Mouse (Mus musculus) neutrophil, adult 5-6 weeks (primary cell): ENCODE data around the gene Evi5. TPM values are rescaled to one million over a fixed set of nuclear protein-coding genes. Genes with fewer than 3 reads are reported as not detected.

Experiments
- ATAC-seq: fragments of 151-379, 151-347 bp; 2 replicates; pipeline ENCODE4 v1.8.0; 2017; ENCODE audit warnings: mild to moderate bottlenecking, moderate TSS enrichment; ENCODE audit not compliant: insufficient number of reproducible peaks, poor library complexity, low FRiP score, severe bottlenecking; ENCODE audit errors: extremely low read depth
- total RNA-seq: library from RNA; stranded (forward); fragments of 200-1000 nt; gene quantifications from 2 replicates; pipeline ENCODE4 v1.2.3, GENCODE M21; 2017

Evi5 gene
- total RNA-seq, 1 experiment from 2014 or later, result 23.6 TPM

- no peak for ATAC-seq
Measured at GRCm38 (mm10) chr5:107772049-107772448, 102.9 kb downstream of the Evi5 start.

- no peak for ATAC-seq
Measured at GRCm38 (mm10) chr5:107768224-107768623, 106.7 kb downstream of the Evi5 start.

- no peak for ATAC-seq
Measured at GRCm38 (mm10) chr5:107765946-107766345, 109.0 kb downstream of the Evi5 start.

- ATAC-seq, result no peak
Measured at GRCm38 (mm10) chr5:107764486-107764885, 110.4 kb downstream of the Evi5 start.

GRCm38 (mm10) chr5:107763674-107764073 lies 111.2 kb downstream of the Evi5 start:
- ATAC-seq, result no peak

GRCm38 (mm10) chr5:107759121-107759520 lies 115.8 kb downstream of the Evi5 start:
- ATAC-seq, result no peak

- no peak for ATAC-seq
Measured at GRCm38 (mm10) chr5:107756072-107756471, 118.8 kb downstream of the Evi5 start.

GRCm38 (mm10) chr5:107754740-107755139 lies 120.2 kb downstream of the Evi5 start:
- no peak for ATAC-seq

- ATAC-seq, result no peak
Measured at GRCm38 (mm10) chr5:107753656-107754055, 121.3 kb downstream of the Evi5 start.

GRCm38 (mm10) chr5:107749229-107749916 lies 125.5 kb downstream of the Evi5 start:
- peak; percentile 69; the same call in 1 of the 2 replicates for ATAC-seq

GRCm38 (mm10) chr5:107739023-107739422 lies 135.9 kb downstream of the Evi5 start:
- ATAC-seq, result peak; percentile 16; the same call in 1 of the 2 replicates

- ATAC-seq, result no peak
Measured at GRCm38 (mm10) chr5:107738296-107738695, 136.6 kb downstream of the Evi5 start.

- no peak for ATAC-seq
Measured at GRCm38 (mm10) chr5:107736171-107736570, 138.7 kb downstream of the Evi5 start.

GRCm38 (mm10) chr5:107731844-107732243 lies 143.1 kb downstream of the Evi5 start:
- no peak for ATAC-seq

GRCm38 (mm10) chr5:107731408-107731807 lies 143.5 kb downstream of the Evi5 start:
- no peak for ATAC-seq

- ATAC-seq, result no peak
Measured at GRCm38 (mm10) chr5:107727007-107727402, 147.9 kb downstream of the Evi5 start.

GRCm38 (mm10) chr5:107726281-107727006 lies 148.5 kb downstream of the Evi5 start:
- no peak for ATAC-seq

GRCm38 (mm10) chr5:107725435-107726261 lies 149.3 kb downstream of the Evi5 start, which contains the start of gene Gfi1:
Gfi1 (minus strand) TSS chr5:107726036.
- ATAC-seq, result peak; percentile 45

- no peak for ATAC-seq
Measured at GRCm38 (mm10) chr5:107724661-107725434, 150.1 kb downstream of the Evi5 start.
